8 mouse cellular contexts compared by ENCODE assay signal in the genomic region with DNA sequence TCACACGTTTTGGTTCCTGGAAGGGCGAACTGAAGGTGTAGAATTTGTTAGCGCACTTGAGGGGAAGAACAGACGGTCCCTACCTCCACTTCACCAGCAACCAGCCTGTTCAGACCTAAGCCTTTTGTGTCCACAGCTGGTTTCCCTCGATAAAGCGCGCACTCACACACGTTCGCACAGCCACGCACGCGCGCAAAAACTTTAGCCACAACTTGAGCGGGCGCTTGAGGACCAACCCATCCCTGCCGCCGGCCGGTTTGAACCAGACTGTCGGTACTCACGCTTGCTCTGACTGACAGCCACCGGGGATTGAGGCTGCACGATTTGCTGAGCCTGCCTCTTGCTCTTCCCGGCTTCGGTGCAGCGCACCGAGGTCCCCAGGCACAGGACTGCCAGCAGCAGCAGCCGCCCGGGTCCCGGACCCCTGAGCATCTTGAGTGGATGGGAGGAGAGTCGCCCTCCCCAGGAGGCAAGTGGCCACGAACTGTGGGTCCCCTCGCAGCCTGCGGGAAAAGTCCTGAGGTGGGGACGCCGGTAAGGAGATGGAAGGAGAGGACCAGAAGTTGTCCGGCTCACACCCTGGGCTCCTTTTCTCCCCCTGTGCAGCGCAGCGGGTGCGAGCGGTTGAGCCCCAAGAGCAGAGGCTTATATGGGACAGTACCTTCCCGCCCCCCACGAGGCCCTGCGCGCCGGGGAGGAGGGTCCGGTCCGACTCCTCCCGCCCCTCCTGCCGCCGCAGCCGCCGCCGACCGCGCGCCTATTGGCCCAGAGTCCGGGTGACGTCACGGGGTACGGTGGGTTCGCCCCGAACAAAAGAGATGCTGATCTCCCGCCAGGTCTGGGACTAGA. TPM values are rescaled to one million over a fixed set of nuclear protein-coding genes. Genes with fewer than 3 reads are reported as not detected.
DNase-seq lines count a peak whose midpoint lies in the region; ATAC-seq lines count a peak whose summit lies in the region.

TSS of gene Fn1 (minus strand) at position 650 of the 849 bp plus-strand sequence.

- peak within 1 kb of the TSS; percentile 91 for H3K4me2 ChIP-seq in intestine, embryonic 14.5 days (ENCODE audit: low read length)

- DNase-seq in adrenal gland, adult 8-10 months: peak; percentile 35
- DNase-seq in embryo, embryonic 9.5 days (ENCODE audit: extremely low spot score): peak; percentile 96
- peak; percentile 82 to 89 for DNase-seq in gastrocnemius, postnatal 36 days
- DNase-seq in intestine, embryonic 14.5 days (ENCODE audit: low spot score): peak; percentile 97
- peak; percentile 29 to 39 for DNase-seq in left cerebral cortex, postnatal 25 days (ENCODE audit: low spot score in 2 of 2)
- DNase-seq in right cerebral cortex, postnatal 36 days (ENCODE audit: low spot score in 2 of 2): peak; percentile 16 to 20

- H3K9ac ChIP-seq in intestine, embryonic 14.5 days (ENCODE audit: low read length): peak within 1 kb of the TSS; percentile 82

- intact Hi-C loops in gastrocnemius, postnatal 36 days (cut with DNase I): no loop called here
- intact Hi-C loops in left cerebral cortex, postnatal 25 days (cut with DNase I): no loop called here

- H3K36me3 ChIP-seq in intestine, embryonic 14.5 days (ENCODE audit: control insufficient read depth, insufficient read depth, low read length): peaks cover 21% of the 10 kb centered on the region

- H3K9me3 ChIP-seq in intestine, embryonic 14.5 days (ENCODE audit: control insufficient read depth, low read length): no peaks in the 10 kb centered on the region

- peak; percentile 93 for ATAC-seq in intestine, embryonic 14.5 days (replicated peaks; ENCODE audit: low FRiP score, low TSS enrichment, low read depth)
- ATAC-seq in megakaryocyte-erythroid progenitor cell, adult 5-6 weeks (replicated peaks; ENCODE audit: low FRiP score, low TSS enrichment, poor library complexity, severe bottlenecking): peak; percentile 74
- no peak for ATAC-seq in activated CD4-positive, CD25-positive, alpha-beta regulatory T cell, adult 4 months

- under 1% methylated on average over 58 of the region's 63 CpGs for WGBS in intestine, embryonic 14.5 days

- no peaks in the 10 kb centered on the region for H3K27me3 ChIP-seq in intestine, embryonic 14.5 days (replicated peaks; ENCODE audit: control insufficient read depth, insufficient read depth, low read length)

- H3K4me1 ChIP-seq in intestine, embryonic 14.5 days (replicated peaks; ENCODE audit: control insufficient read depth, insufficient read depth, low read length): peaks cover 19% of the 10 kb centered on the region

- H3K4me3 ChIP-seq in intestine, embryonic 14.5 days (ENCODE audit: low read depth, low read length): peak within 1 kb of the TSS; percentile 83

- peak within 1 kb of the TSS; percentile 95 for H3K27ac ChIP-seq in intestine, embryonic 14.5 days (ENCODE audit: low read depth)

RNA-seq across cellular contexts. Expression of gene Fn1, which starts in this region (rescaled TPM):
- total RNA-seq in adrenal gland, adult 8-10 months (2022): 10 to 100 TPM; 21.4 to 50.9 (median 36.7) TPM
- total RNA-seq in gastrocnemius, postnatal 36 days (2021): 10 to 100 TPM; 64.9 to 68.6 TPM
- polyA plus RNA-seq in intestine, embryonic 14.5 days (2014; fragmentation: Nextera tagmentation; extraction: Ambion mirVana): 115 and 136 TPM in 2 replicates
- 10 to 100 TPM; 48.9 to 52.3 TPM for total RNA-seq in left cerebral cortex, postnatal 25 days (2021)
- 0.68 TPM in 1 of 2 replicates, not detected in the other for total RNA-seq in megakaryocyte-erythroid progenitor cell, adult 5-6 weeks (2014; fragmentation: Nextera tagmentation)
- 1.3 and 2.2 TPM in 2 replicates for total RNA-seq in megakaryocyte-erythroid progenitor cell, adult 5-6 weeks (2017)
- polyA plus RNA-seq in activated CD4-positive, CD25-positive, alpha-beta regulatory T cell, adult 4 months (2017; shearing (Covaris generic)): under 1 TPM in 1 of 2 experiments, not detected in 1; 0.44 TPM

Comparison
In these comparisons a context has a peak if more than half of its experiments do, and no peak if none do; other contexts are left out.
1. RNA of gene Fn1 (total RNA-seq): 64.9 to 68.6 TPM in gastrocnemius, postnatal 36 days, 48.9 to 52.3 TPM in left cerebral cortex, postnatal 25 days and 21.4 to 50.9 TPM in adrenal gland, adult 8-10 months; 0.68 to 2.2 TPM in megakaryocyte-erythroid progenitor cell, adult 5-6 weeks; every median in the first group is over 4 times any median in the second.
2. RNA of gene Fn1 (polyA plus RNA-seq): 115 to 136 TPM in intestine, embryonic 14.5 days; 0.44 TPM in activated CD4-positive, CD25-positive, alpha-beta regulatory T cell, adult 4 months; every median in the first group is over 10 times any median in the second.
3. DNase-seq: peak in every context shown above with its lines; median percentile 97 in intestine, embryonic 14.5 days; 96 in embryo, embryonic 9.5 days; 86 in gastrocnemius, postnatal 36 days; 35 in adrenal gland, adult 8-10 months; 34 in left cerebral cortex, postnatal 25 days; 18 in right cerebral cortex, postnatal 36 days.